Mouse (Mus musculus) limb, embryonic 12.5 days (tissue): ENCODE measurements around the gene Thrsp. TPM values are rescaled to one million over a fixed set of nuclear protein-coding genes. Genes with fewer than 3 reads are reported as not detected.

ENCODE experiments used
- ATAC-seq: fragments of 200-750 bp; cut with Nextera tagmentation; 2 replicates; pipeline ENCODE4 v1.8.0; 2017; ENCODE audit warnings: low read depth, moderate TSS enrichment; ENCODE audit not compliant: insufficient number of reproducible peaks, insufficient read depth, low FRiP score, low TSS enrichment
- H3K27ac ChIP-seq: fragments of 300-500 bp; sonication (generic); 2 replicates; pipeline ENCODE4 v1.5.1; 2016; ENCODE audit warnings: mild to moderate bottlenecking, moderate library complexity
- H3K27me3 ChIP-seq: fragments of 300-500 bp; sonication (generic); 2 replicates; pipeline ENCODE4 v1.6.1; 2016; ENCODE audit warnings: mild to moderate bottlenecking, moderate library complexity
- H3K36me3 ChIP-seq: fragments of 300-500 bp; sonication (generic); 2 replicates; pipeline ENCODE4 v1.6.1; 2016; ENCODE audit warnings: mild to moderate bottlenecking, moderate library complexity
- H3K4me1 ChIP-seq: fragments of 300-500 bp; sonication (generic); replicated peaks from 2 replicates; pipeline ENCODE4 v1.6.1; 2016
- H3K4me2 ChIP-seq: fragments of 300-500 bp; sonication (generic); 2 replicates; pipeline ENCODE4 v1.6.1; 2016; ENCODE audit warnings: mild to moderate bottlenecking, moderate library complexity
- H3K4me3 ChIP-seq: fragments of 300-500 bp; sonication (generic); replicated peaks from 2 replicates; pipeline ENCODE4 v1.5.1; 2016; ENCODE audit warnings: mild to moderate bottlenecking
- H3K9ac ChIP-seq: fragments of 300-500 bp; sonication (generic); replicated peaks from 2 replicates; pipeline ENCODE4 v1.6.1; 2016; ENCODE audit warnings: mild to moderate bottlenecking, moderate library complexity
- H3K9me3 ChIP-seq: fragments of 300-500 bp; sonication (generic); 2 replicates; pipeline ENCODE4 v1.6.1; 2016; ENCODE audit warnings: mild to moderate bottlenecking, moderate library complexity
- WGBS: fragments of 180-500 bp; shearing (Covaris S2); methylation state at CpG from one replicate; pipeline ENCODE4 v1.1.7; 2016; 5-methylcytosine and 5-hydroxymethylcytosine counted together
- polyA plus RNA-seq: library from polyadenylated mRNA; unstranded; fragments of >200 nt; fragmentation: Nextera tagmentation; extraction: Ambion mirVana; gene quantifications from 2 replicates; pipeline ENCODE4 v1.2.1, GENCODE M21; 2016

Gene Thrsp
- polyA plus RNA-seq, 1 experiment from 2014 or later, result 0.64 TPM

- peaks cover 63% of the 10 kb centered on the region for H3K36me3 ChIP-seq
- H3K4me2 ChIP-seq, result no peak overlapping the region
- WGBS, result 94% methylated on average over 9 of the region's 9 CpGs
- no peak overlapping the region for H3K27ac ChIP-seq
- no peak overlapping the region for H3K9ac ChIP-seq
- ATAC-seq, result no peak
- peaks cover 11% of the 10 kb centered on the region for H3K4me1 ChIP-seq
- no peaks in the 10 kb centered on the region for H3K27me3 ChIP-seq
- H3K9me3 ChIP-seq, result no peaks in the 10 kb centered on the region
- H3K4me3 ChIP-seq, result no peak overlapping the region
These were observed 42.4 kb downstream of the Thrsp start for GRCm38 (mm10) chr7:97375101-97375500.

GRCm38 (mm10) chr7:97365887-97366286 lies 51.6 kb downstream of the Thrsp start:
- Histone ChIP-seq H3K4me1 (peaks cover 3% of the 10 kb centered on the region), H3K9me3 (no peaks in the 10 kb centered on the region), H3K9ac (no peak overlapping the region), H3K27ac (no peak overlapping the region), H3K4me2 (no peak overlapping the region), H3K4me3 (no peak overlapping the region), H3K27me3 (no peaks in the 10 kb centered on the region), H3K36me3 (no peaks in the 10 kb centered on the region)
- no peak for ATAC-seq
- WGBS, result 88% methylated on average over 1 of the region's 1 CpGs

Other genes with a start within 250 kb of the Thrsp start
- gene Usp35, start 85.7 kb downstream of the Thrsp start, polyA plus RNA-seq, result 2.8 and 2.9 TPM in 2 replicates
- gene Kctd21, start 85.4 kb downstream of the Thrsp start, polyA plus RNA-seq, result 3.6 and 4.7 TPM in 2 replicates
- gene Alg8, start 46.1 kb downstream of the Thrsp start, polyA plus RNA-seq, result 35.9 and 38.7 TPM in 2 replicates
- gene Ndufc2, start 17.7 kb downstream of the Thrsp start, polyA plus RNA-seq, result 365 and 384 TPM in 2 replicates
- gene Kctd14, start 33.6 kb upstream of the Thrsp start, polyA plus RNA-seq, result 1.5 and 2.0 TPM in 2 replicates
- gene Ints4, start 63.2 kb upstream of the Thrsp start, polyA plus RNA-seq, result 60.0 and 61.2 TPM in 2 replicates
- gene Aamdc, start 161.8 kb upstream of the Thrsp start, polyA plus RNA-seq, result 55.2 and 55.5 TPM in 2 replicates
- 33.6 and 34.3 TPM in 2 replicates for gene Rsf1, start 162.2 kb upstream of the Thrsp start, polyA plus RNA-seq